Mouse (Mus musculus) left cerebral cortex, adult 6 months (tissue): ENCODE data around the gene Olfr1221. TPM values are rescaled to one million over a fixed set of nuclear protein-coding genes. Genes with fewer than 3 reads are reported as not detected.

Experiments
- long read RNA-seq, 2 experiments: library from polyadenylated mRNA; unstranded; transcript quantifications; one replicate each; pipeline ENCODE4 v2.0.0; 2019 to 2020
- polyA plus RNA-seq: library from polyadenylated mRNA; unstranded; fragments of <200 nt; fragmentation: Nextera tagmentation; gene quantifications from 2 replicates; pipeline ENCODE4 v1.2.3, GENCODE M21; 2021

The Olfr1221 gene
- polyA plus RNA-seq = not detected in 2 replicates
- long read RNA-seq, experiment 1 = 0 reads
- long read RNA-seq, experiment 2 = 0 reads

GRCm38 (mm10) chr2:89117183-89117582 is at the start of gene Olfr1221:
Olfr1221 (minus strand) TSS chr2:89117283.

GRCm38 (mm10) chr2:89163991-89164390 is 46.9 kb upstream of the Olfr1221 start, which contains the start of gene Olfr1224-ps1:
Olfr1224-ps1 (minus strand) TSS chr2:89164091.

GRCm38 (mm10) chr2:89151460-89151859 is 34.4 kb upstream of the Olfr1221 start, which contains the start of gene Olfr1223:
Olfr1223 (minus strand) TSS chr2:89151560.

GRCm38 (mm10) chr2:89132954-89133353 is 15.9 kb upstream of the Olfr1221 start, which contains the start of gene Olfr1222:
Olfr1222 (minus strand) TSS chr2:89133054.

GRCm38 (mm10) chr2:89106735-89107134 is 10.3 kb downstream of the Olfr1221 start, which contains the start of gene Olfr1220:
Olfr1220 (minus strand) TSS chr2:89106835.

GRCm38 (mm10) chr2:89083413-89083812 is 33.7 kb downstream of the Olfr1221 start, which contains the start of gene Olfr1219:
Olfr1219 (minus strand) TSS chr2:89083513.

GRCm38 (mm10) chr2:89061087-89061486 is 56.0 kb downstream of the Olfr1221 start, which contains the start of gene Olfr1218:
Olfr1218 (minus strand) TSS chr2:89061187.

Other genes starting within 250 kb of the Olfr1221 start
- gene Olfr1208, start 215.0 kb downstream of the Olfr1221 start, polyA plus RNA-seq = not detected in 2 replicates
- not detected in 2 replicates for gene Olfr1209, start 202.1 kb downstream of the Olfr1221 start, polyA plus RNA-seq
- gene Olfr1211, start 179.2 kb downstream of the Olfr1221 start, polyA plus RNA-seq = not detected in 2 replicates
- gene Olfr1212, start 163.3 kb downstream of the Olfr1221 start, polyA plus RNA-seq = not detected in 2 replicates
- not detected in 2 replicates for gene Gm13762, start 137.0 kb downstream of the Olfr1221 start, polyA plus RNA-seq
- gene Olfr1214, start 124.6 kb downstream of the Olfr1221 start, polyA plus RNA-seq = not detected in 2 replicates
- not detected in 2 replicates for gene Olfr1215, start 110.3 kb downstream of the Olfr1221 start, polyA plus RNA-seq
- gene Olfr1216, start 98.9 kb downstream of the Olfr1221 start, polyA plus RNA-seq = not detected in 2 replicates
- gene Olfr1217, start 85.2 kb downstream of the Olfr1221 start, polyA plus RNA-seq = not detected in 2 replicates
- gene Olfr1218, start 56.1 kb downstream of the Olfr1221 start, polyA plus RNA-seq = not detected in 2 replicates
- not detected in 2 replicates for gene Olfr1219, start 33.8 kb downstream of the Olfr1221 start, polyA plus RNA-seq
- not detected in 2 replicates for gene Olfr1220, start 10.4 kb downstream of the Olfr1221 start, polyA plus RNA-seq
- not detected in 2 replicates for gene Olfr1222, start 15.8 kb upstream of the Olfr1221 start, polyA plus RNA-seq
- gene Olfr1223, start 34.3 kb upstream of the Olfr1221 start, polyA plus RNA-seq = not detected in 2 replicates
- not detected in 2 replicates for gene Olfr1224-ps1, start 46.8 kb upstream of the Olfr1221 start, polyA plus RNA-seq
- gene Olfr1225, start 57.4 kb upstream of the Olfr1221 start, polyA plus RNA-seq = not detected in 2 replicates
- gene Olfr1226, start 82.8 kb upstream of the Olfr1221 start, polyA plus RNA-seq = not detected in 2 replicates
- not detected in 2 replicates for gene Olfr1228, start 136.8 kb upstream of the Olfr1221 start, polyA plus RNA-seq
- gene Olfr1229, start 170.7 kb upstream of the Olfr1221 start, polyA plus RNA-seq = not detected in 2 replicates
- gene Olfr1230, start 180.0 kb upstream of the Olfr1221 start, polyA plus RNA-seq = not detected in 2 replicates
- not detected in 2 replicates for gene Olfr1231, start 189.8 kb upstream of the Olfr1221 start, polyA plus RNA-seq
- not detected in 2 replicates for gene Olfr1232, start 212.4 kb upstream of the Olfr1221 start, polyA plus RNA-seq
- not detected in 2 replicates for gene Olfr1233, start 225.1 kb upstream of the Olfr1221 start, polyA plus RNA-seq
- gene Olfr1234, start 247.6 kb upstream of the Olfr1221 start, polyA plus RNA-seq = not detected in 2 replicates